ENCODE assay signal across 22 mouse cellular contexts in the genomic region with DNA sequence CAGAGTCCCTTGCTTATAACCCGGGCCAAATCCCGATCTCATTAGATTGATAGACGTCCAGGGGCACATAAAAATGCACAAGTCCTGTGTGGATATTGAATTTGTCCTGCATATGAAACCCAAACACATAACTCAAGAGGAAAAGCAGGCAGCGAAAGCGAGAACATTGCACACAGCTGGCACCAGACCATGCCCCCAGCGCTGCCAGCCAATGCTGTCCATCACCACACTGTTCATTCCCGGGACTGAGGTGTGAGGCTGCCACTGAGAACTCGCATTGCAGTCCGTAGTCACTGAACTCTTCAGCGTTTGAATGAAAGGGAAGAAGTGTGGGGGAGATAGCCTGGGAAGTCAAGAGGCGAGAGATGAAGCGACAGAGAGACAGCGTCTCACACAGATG. TPM values are rescaled to one million over a fixed set of nuclear protein-coding genes. Genes with fewer than 3 reads are reported as not detected.
DNase-seq lines count a peak whose midpoint lies in the region; ATAC-seq and TF ChIP-seq lines count a peak whose summit lies in the region.
"Had no signal": no experiment of that assay in that cellular context is flagged by ENCODE, and none has a peak within 500 bp of the region (broad histone marks: within the 10 kb centered on the region; RNA-seq: fewer than 3 reads in every experiment).

No protein-coding gene starts in this region.

- no peaks in the 10 kb centered on the region for H3K36me3 ChIP-seq in midbrain, postnatal 0 days (ENCODE audit: insufficient read depth, low read length)
- H3K36me3 ChIP-seq in midbrain, embryonic 11.5 days (ENCODE audit: control insufficient read depth, insufficient read depth, low read length), result no peaks in the 10 kb centered on the region
- H3K36me3 ChIP-seq: embryonic facial prominence, embryonic 15.5 days; forebrain, embryonic 10.5 days; heart, embryonic 10.5 days; hindbrain, embryonic 12.5 days; intestine, embryonic 15.5 days; kidney, embryonic 15.5 days had no signal

- 78% methylated on average over 13 of the region's 13 CpGs for WGBS in midbrain, postnatal 0 days
- WGBS in midbrain, embryonic 11.5 days, result 87% methylated on average over 13 of the region's 13 CpGs

- H3K4me3 ChIP-seq in midbrain, postnatal 0 days (ENCODE audit: low read depth, low read length), result no peak overlapping the region
- H3K4me3 ChIP-seq in midbrain, embryonic 11.5 days (ENCODE audit: low read depth, low read length), result no peak overlapping the region
- H3K4me3 ChIP-seq: embryonic facial prominence, embryonic 15.5 days; erythroblast, embryonic 14.5 days; forebrain, embryonic 10.5 days; heart, embryonic 10.5 days; hindbrain, embryonic 12.5 days; intestine, embryonic 15.5 days; kidney, embryonic 15.5 days had no signal

- no peak overlapping the region for H3K4me2 ChIP-seq in midbrain, postnatal 0 days (ENCODE audit: low read depth, low read length, poor library complexity, severe bottlenecking)
- H3K4me2 ChIP-seq in midbrain, embryonic 11.5 days, result no peak overlapping the region
- H3K4me2 ChIP-seq: embryonic facial prominence, embryonic 15.5 days; hindbrain, embryonic 12.5 days; intestine, embryonic 15.5 days; kidney, embryonic 15.5 days had no signal

- ATAC-seq in midbrain, postnatal 0 days (ENCODE audit: low FRiP score), result no peak
- ATAC-seq in midbrain, embryonic 11.5 days (ENCODE audit: low FRiP score), result no peak
- ATAC-seq: intestine, embryonic 15.5 days had no signal

- H3K27me3 ChIP-seq in midbrain, postnatal 0 days (ENCODE audit: insufficient read depth, low read length), result no peaks in the 10 kb centered on the region
- no peaks in the 10 kb centered on the region for H3K27me3 ChIP-seq in midbrain, embryonic 11.5 days (ENCODE audit: control insufficient read depth, insufficient read depth, low read length)
- H3K27me3 ChIP-seq: intestine, embryonic 15.5 days had no signal

- H3K9me3 ChIP-seq in midbrain, postnatal 0 days (ENCODE audit: low read length), result no peaks in the 10 kb centered on the region
- no peaks in the 10 kb centered on the region for H3K9me3 ChIP-seq in midbrain, embryonic 11.5 days (ENCODE audit: control insufficient read depth, low read length)
- H3K9me3 ChIP-seq: embryonic facial prominence, embryonic 15.5 days; forebrain, embryonic 10.5 days; heart, embryonic 10.5 days; hindbrain, embryonic 12.5 days; intestine, embryonic 15.5 days; kidney, embryonic 15.5 days had no signal

- H3K4me1 ChIP-seq in midbrain, postnatal 0 days (ENCODE audit: insufficient read depth, low read length), result no peaks in the 10 kb centered on the region
- no peaks in the 10 kb centered on the region for H3K4me1 ChIP-seq in midbrain, embryonic 11.5 days (ENCODE audit: control insufficient read depth, insufficient read depth, low read length)
- H3K4me1 ChIP-seq: heart, embryonic 10.5 days; intestine, embryonic 15.5 days had no signal

- TF ChIP-seq CTCF in midbrain, postnatal 0 days (IDR thresholded peaks at IDR 0.05), result no peak

- no peak overlapping the region for H3K27ac ChIP-seq in midbrain, postnatal 0 days (ENCODE audit: low read depth, low read length)
- no peak overlapping the region for H3K27ac ChIP-seq in midbrain, embryonic 11.5 days (ENCODE audit: low read depth, low read length)
- H3K27ac ChIP-seq: embryonic facial prominence, embryonic 15.5 days; forebrain, embryonic 10.5 days; heart, embryonic 10.5 days; hindbrain, embryonic 12.5 days; intestine, embryonic 15.5 days; kidney, embryonic 15.5 days had no signal

- H3K9ac ChIP-seq in midbrain, postnatal 0 days (replicated peaks; ENCODE audit: low read length, poor library complexity, severe bottlenecking), result no peak overlapping the region
- H3K9ac ChIP-seq in midbrain, embryonic 11.5 days (ENCODE audit: low read length), result no peak overlapping the region
- H3K9ac ChIP-seq: embryonic facial prominence, embryonic 15.5 days; hindbrain, embryonic 12.5 days; intestine, embryonic 15.5 days; kidney, embryonic 15.5 days had no signal

- DNase-seq in cerebellum, postnatal 10 days, result peak; percentile 47 to 58
- DNase-seq in cerebellum, adult 11-12 months, result no peak
- peak; percentile 16 for DNase-seq in gastrocnemius, postnatal 10 days
- DNase-seq in gastrocnemius, postnatal 4 days (ENCODE audit: low spot score in 2 of 2), result no peak
- peak; percentile 21 for DNase-seq in midbrain, postnatal 0 days (ENCODE audit: low spot score)
- DNase-seq in midbrain, embryonic 11.5 days (ENCODE audit: low spot score, missing footprints), result no peak
- DNase-seq in kidney, adult 9 months, result no peak
- DNase-seq: cerebellum, adult 2 months; embryo, embryonic 11 days; gastrocnemius, postnatal 36 days; heart, adult 18-20 months; heart, postnatal 10 days; heart, postnatal 4 days; kidney, adult 18-20 months had no signal

RNA-seq across cellular contexts. Expression of a gene that starts 14.1 kb away (rescaled TPM):
- total RNA-seq in gastrocnemius, postnatal 10 days (2021), result under 1 TPM; 0.11 to 0.23 TPM
- total RNA-seq in gastrocnemius, postnatal 4 days (2021), result under 1 TPM; 0.21 to 0.22 TPM
- total RNA-seq in midbrain, postnatal 0 days (2014; rRNA removed), result 0.33 and 0.52 TPM in 2 replicates
- polyA plus RNA-seq in midbrain, postnatal 0 days (2015; fragmentation: Nextera tagmentation; extraction: Ambion mirVana), result 0.45 and 0.84 TPM in 2 replicates
- 0.29 and 0.45 TPM in 2 replicates for polyA plus RNA-seq in midbrain, embryonic 11.5 days (2014; fragmentation: Nextera tagmentation; extraction: Ambion mirVana)
- total RNA-seq: heart, adult 18-20 months had no signal
- polyA plus RNA-seq: heart, embryonic 14.5 days had no signal

Comparison
In these comparisons a context has a peak if more than half of its experiments do, and no peak if none do; other contexts are left out.
1. DNase-seq: peak in cerebellum, postnatal 10 days (2 of 2), gastrocnemius, postnatal 10 days (single experiment) and midbrain, postnatal 0 days (single experiment); none in cerebellum, adult 11-12 months (single experiment), gastrocnemius, postnatal 4 days (0 of 2), midbrain, embryonic 11.5 days (single experiment) and kidney, adult 9 months (single experiment).